Mouse (Mus musculus) mouse embryonic stem cell (cell line): ENCODE data around the gene Rnf103.
"Not testable (repeated sequence)": the region's sequence is repeated elsewhere in the genome, so short reads cannot be mapped to it uniquely, and the experiment has no call there.

Source experiments
- in situ Hi-C, 2 experiments: fragments of 300-500 bp; cut with MboI; formaldehyde crosslinking; loops; 1 replicate in 1 of 2; 3 replicates in 1 of 2; pipeline ENCODE4 v1.14.3; 2019 to 2020; ENCODE audit warnings: low sequenced_read_pairs in 2 of 2, low pct_unique_long_range_greater_than_20kb in 1 of 2, mixed read lengths in 1 of 2; ENCODE audit not compliant: unreplicated experiment in 1 of 2

Rnf103 gene

GRCm38 (mm10) chr6:71493675-71494340 lies at the start of gene Rnf103:
Rnf103 (plus strand) TSS chr6:71493894.
- in situ Hi-C loops: no loop called here

DNA sequence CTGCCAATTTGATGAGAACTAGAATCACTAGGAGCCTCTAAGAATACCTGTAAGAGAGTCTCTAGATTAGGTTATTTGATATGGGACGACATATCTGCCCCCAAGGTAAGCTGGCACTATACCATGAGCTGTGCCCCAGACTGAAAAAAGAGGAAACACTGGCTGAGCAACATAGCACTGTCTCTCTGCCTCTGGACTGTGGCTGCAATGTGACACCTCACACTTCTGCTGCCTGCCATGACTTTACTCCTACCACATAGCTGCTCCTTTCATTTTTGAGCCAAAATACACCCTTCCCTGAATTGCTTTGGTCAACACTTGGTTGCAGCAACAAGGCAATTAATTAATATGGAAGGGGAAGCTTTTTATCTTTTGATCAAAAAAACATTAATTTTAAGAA lies 48.9 kb upstream of the Rnf103 start:
- in situ Hi-C loops: no loop called here

- in situ Hi-C loops: no loop called here
These were observed 48.1 kb upstream of the Rnf103 start for GRCm38 (mm10) chr6:71445560-71445959.

DNA sequence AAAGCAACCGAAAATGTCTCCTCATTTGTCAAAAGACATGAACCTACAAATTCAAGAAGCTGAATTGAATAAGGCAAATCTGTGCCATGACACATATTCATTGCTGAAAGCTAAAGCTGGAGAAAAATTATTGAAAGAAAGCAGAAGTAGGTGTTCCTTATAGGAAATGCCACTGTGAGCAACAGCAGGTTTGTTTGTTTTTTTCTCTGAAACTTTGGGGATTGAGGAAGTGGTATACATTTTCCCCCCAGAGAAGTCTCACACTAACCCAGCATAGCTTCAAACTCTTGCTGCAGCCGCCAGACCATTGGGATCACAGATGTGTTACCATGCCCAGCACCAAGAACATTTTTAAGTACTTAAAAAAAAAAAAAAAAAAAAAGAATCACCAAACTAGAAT lies 40.9 kb upstream of the Rnf103 start:
- in situ Hi-C loops: no loop called here

DNA sequence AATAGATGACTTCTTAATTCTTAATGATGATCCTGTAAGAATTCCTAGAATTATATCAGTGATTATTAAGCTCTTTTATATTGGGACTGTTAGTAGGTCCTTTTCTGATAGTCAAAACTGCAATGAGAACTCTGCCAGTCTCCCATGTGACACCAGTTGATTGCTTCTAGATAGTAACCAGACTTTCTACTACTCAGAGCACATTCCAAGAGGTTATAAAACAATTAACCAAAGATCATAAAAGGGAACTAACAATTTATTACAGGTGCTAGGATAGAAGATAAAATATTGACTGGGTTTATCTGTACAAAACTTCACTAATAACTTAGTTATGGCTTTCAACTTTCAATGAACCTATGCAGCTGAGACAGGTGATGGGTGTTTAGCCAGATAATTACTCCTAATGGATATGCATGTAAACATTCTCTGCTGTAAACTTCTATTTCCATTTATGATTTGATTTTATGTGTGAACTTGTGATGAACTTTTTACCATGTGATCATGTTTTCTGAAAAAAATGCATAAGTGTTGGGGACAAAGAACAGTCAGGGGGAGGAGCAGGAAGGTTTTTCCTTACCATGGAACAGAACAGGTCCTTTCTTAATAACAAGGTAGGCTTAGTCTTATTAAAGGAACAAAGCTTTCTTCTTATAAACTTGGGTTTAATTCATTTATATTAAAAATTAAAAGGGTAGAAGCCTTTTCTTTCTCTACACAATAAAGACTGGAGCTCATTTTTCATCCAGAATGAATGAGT lies 39.5 kb upstream of the Rnf103 start:
- in situ Hi-C loops: not testable (repeated sequence)

DNA sequence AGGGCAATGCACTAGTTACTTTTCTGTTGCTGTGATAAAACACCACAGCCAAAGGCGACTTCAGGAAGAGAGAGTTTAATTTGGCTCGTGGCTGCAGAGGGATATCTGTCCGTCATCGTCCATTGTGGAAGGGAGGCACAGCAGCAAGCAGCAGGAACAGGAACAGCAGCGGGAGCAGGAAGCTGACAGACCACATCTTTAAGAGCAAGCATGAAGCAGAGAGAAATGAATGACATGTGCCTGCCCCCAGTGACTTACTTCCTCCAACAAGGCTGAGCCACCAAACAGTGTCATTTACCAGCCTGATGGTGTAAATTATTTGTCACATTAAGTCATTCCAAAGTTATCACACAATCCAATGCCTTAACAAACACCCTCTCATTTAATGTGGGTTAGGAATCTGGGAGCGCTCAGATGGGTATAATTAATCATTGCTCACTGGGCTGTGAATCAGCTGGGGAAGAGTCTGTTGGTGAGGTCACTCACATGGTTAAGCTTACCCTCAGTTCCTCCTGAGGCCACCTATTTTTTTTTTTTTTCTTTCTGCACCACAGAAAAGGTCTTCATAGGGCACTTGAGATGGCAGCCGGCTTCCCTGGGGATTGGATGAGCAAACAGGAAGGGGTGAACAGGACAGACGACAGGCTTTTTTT lies 35.6 kb upstream of the Rnf103 start:
- in situ Hi-C loops: no loop called here

DNA sequence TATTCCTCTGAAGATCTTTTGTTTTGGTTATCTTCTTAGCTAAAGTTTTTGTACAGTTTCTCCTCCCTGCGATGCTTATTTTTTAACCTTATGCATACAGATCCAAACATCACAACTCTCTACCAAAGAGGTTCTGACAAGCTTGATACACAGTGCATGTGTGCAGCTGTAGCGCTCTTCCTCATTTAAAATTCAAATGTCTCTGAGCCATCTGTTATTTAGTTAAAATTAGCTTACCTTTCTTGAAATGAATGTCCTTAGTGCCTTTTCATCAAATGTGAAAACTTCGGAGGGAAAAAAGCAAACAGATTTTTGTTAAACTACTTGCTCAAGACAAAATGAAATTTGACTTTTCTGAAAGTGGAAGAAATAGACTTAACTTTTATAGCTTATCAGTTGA lies 28.5 kb upstream of the Rnf103 start:
- in situ Hi-C loops: no loop called here

- in situ Hi-C loops: no loop called here
These were observed 25.9 kb upstream of the Rnf103 start for GRCm38 (mm10) chr6:71467766-71468165.

GRCm38 (mm10) chr6:71469291-71469690 lies 24.4 kb upstream of the Rnf103 start:
- in situ Hi-C loops: no loop called here

DNA sequence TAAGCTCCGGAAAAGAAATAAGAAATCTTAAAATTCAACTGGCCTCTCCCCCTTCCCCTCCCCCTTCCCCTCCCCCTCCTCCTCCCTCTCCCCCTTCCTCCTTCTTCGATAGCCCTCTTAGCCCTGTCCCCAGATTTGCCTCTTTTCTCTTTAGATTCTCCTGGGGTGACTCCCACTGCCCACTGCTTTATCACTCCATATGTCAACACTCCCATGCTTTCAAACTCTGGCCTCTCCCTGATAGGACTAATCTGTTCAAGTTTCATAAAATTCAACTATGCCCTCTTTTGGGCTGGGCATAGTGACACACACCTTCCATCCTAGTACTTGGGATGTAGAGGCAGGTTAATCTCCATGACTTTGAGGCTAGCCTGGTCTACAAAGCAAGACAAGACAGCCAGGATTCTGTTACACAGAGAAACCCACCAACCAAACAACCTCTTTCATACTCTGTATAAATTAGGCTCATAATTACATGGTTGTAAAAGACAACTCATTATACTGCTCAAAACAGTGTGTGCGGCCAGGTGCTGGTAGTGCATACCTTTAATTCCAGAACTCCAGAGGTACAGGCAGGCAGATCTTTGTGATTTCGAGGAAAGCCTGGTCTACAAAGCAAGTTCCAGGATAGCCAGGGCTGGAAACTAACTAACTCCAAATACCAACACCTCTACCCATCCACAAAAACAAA lies 21.7 kb upstream of the Rnf103 start:
- in situ Hi-C loops: no loop called here

DNA sequence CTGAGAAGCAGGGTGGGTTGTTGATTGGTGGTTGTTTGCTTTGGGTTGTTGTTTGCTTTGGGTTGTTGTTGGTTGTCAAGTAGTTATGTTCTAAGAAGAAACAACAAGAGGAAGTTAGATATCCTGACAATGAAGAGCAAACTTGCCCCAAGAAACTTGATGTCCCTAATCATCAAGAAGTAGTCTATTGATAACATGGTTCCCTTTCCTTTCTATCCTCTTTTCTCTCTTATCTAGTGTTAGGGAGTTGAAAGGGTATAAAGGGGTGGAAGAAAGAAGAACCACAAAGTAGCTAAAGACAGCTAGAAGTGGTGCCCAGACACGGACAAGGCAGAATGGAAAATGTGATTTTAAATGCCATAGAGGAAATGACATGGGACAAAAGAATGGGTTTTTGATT lies 20.9 kb upstream of the Rnf103 start:
- in situ Hi-C loops: no loop called here

DNA sequence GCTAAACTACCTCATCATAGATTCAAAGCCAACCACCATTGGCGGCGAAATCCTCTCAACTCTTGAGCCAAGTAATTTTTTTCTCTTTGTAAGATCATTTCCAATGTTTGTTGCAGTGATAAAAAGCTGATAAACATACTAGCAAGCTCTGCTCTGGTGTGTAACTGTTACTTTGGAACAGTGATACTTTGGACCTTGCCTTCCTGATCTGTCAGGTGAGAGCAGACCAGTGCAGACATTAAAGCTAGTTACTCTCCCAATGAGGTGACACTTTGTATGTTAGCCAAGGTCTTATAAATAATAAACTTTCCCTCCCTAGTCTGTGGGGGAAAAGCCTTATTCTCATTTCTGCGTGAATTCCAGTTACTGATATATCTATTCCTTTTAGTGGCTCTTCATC lies 18.1 kb upstream of the Rnf103 start:
- in situ Hi-C loops: no loop called here

DNA sequence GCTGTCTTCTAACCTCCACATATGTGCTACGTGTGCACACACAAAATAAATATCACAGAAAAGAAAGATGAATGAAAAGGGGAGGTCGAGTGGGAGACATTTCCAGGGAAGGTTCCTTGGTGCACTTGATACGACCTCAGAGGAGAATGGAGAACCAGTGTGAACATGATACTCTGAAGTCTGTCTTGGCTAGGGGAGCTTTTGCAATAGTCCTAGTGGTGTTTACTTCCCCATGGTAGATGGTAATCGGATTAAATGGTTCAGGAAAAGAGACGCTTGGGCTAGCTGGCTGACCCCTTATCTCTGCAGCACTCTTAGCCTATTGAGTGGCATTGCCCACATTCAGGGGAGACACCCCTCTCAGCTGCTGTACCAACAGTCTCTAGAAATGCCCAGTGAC lies 16.9 kb upstream of the Rnf103 start:
- in situ Hi-C loops: no loop called here

- in situ Hi-C loops: not testable (repeated sequence)
These were observed 14.7 kb upstream of the Rnf103 start for GRCm38 (mm10) chr6:71478816-71479568.

DNA sequence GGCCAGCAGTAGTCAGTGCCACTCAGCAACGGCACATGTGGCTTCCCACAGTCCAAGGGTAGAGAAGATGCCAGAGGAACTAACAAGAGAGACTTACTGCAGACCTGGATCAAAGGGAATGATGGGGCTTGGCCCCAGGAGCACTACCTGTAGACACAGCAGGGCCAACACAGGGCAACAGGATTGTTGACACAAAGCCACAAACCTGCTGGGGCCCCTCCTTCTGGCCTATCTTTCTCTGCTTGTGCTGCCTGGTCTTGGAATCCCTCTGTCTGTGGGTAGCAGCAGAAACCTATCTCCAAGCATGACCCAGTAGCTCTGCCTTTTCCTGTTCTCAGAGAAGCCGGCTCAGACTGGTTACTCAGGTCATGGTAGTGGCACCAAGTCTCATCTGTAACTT lies 14.1 kb upstream of the Rnf103 start:
- in situ Hi-C loops: not testable (repeated sequence)

DNA sequence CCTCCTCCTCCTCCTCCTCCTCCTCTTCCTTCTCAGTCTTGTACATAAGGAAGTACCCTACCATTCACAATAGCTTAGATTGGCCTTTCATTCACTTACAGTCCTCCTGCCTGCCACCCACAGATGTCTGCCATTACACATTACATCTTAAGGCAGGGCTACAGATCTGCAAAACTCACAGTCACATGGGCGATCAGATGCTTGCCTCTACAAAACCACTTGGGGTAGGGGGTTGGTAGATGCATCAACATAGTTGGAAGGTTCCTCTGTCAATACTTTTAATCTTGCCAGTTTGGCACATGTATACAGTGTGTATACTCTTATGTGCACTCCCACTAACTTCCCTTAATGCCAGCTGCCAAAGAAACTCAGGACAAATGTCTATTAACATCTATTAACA lies 13.6 kb upstream of the Rnf103 start:
- in situ Hi-C loops: no loop called here

- in situ Hi-C loops: no loop called here
These were observed 12.6 kb upstream of the Rnf103 start for GRCm38 (mm10) chr6:71481136-71481535.

DNA sequence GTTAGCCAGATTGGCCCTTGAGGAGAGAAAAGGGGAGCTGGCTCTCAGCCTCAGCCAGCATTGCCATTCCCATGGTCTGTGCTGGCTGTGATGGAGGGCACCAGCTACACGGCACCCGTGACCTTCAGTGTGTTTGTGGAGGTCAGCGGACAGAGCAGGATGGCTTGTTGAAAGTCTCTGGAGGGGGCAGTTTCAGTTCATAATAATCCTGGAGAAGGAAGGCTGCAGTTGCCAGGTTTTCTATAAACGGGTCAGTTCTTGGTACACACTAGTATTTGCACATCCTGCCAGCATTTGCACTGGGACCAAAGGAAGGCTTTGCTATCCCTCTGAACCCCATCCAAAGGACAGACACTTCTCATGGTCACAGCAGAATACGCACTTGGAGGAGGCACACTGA lies 8.4 kb upstream of the Rnf103 start:
- in situ Hi-C loops: no loop called here

- in situ Hi-C loops: no loop called here
These were observed 7.5 kb upstream of the Rnf103 start for GRCm38 (mm10) chr6:71486226-71486625.
